Mouse (Mus musculus): ENCODE data around the gene Tnfaip1. TPM values are rescaled to one million over a fixed set of nuclear protein-coding genes. Genes with fewer than 3 reads are reported as not detected.

Tnfaip1 gene
- polyA plus RNA-seq, 1 experiment: 60.7 TPM

DNA sequence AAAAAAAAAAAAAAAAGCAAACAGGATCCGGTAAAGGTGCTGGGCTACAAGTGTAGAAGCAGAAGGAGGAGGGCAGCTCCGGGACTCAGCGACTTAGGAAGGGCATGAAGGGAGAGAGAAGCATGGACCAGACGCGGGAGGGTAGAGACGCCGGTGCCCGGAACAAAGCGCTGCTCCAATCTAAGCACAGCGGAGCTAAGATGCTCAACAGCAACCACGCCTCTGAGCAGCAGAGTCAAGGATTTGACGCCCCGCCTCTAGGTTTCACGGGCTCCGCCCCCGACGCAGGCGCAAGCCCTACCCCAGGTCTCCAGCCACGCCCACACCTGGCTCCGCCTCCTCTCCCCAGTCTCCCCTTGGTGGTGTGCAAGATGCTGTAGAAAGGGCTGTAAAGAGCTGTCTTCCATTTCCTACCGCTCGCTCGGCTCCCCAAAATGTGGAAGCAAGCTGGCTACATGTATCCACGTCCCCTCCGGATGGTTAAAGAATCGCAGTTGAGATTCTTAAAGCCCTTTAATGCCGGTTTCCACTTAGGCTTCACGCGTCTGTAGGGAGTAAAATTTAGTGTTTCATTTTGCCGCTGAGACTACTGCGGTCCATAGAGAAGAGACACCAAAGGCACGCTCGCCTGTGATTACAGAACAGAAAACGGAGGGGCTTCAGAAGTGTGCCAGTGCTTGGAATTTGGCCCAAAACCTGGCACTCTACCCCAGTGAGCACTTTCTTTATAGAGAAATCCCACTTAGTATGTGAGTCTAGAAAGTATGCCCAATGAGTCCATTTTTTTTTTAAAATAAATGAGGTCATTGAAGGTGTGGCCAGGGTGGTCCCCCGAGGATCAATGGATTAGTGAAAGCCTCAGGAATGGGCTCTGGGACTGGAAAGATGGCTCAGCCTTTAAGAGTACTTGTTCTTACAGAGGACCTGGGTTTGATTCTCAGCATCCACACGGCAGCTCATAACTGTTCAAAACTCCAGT, 38.3 kb downstream of the Tnfaip1 start, which contains the start of gene Sarm1:
Gene Sarm1 (minus strand): TSS at position 211 of the 979 bp plus-strand sequence.
- Histone ChIP-seq H3K79me3 (ENCODE audit: low read depth) (no peaks in the 10 kb centered on the region), H3ac (ENCODE audit: control insufficient read depth, insufficient read length, low read depth) (peak within 1 kb of the TSS; percentile 62), H3K36me3 (ENCODE audit: control insufficient read depth, insufficient read depth) (no peaks in the 10 kb centered on the region), H3K4me3 (ENCODE audit: insufficient read depth, poor library complexity, severe bottlenecking) (peak within 1 kb of the TSS; percentile 21), H3K27me3 (ENCODE audit: control insufficient read depth, insufficient read depth, insufficient read length) (peaks cover 35% of the 10 kb centered on the region), H3K79me2 (ENCODE audit: control insufficient read depth, insufficient read depth) (no peaks in the 10 kb centered on the region)
- peak; percentile 15 for TF ChIP-seq MAX (IDR thresholded peaks at IDR 0.05)
- no peak for TF ChIP-seq MYOD1 (IDR thresholded peaks at IDR 0.05; ENCODE audit: control insufficient read depth, insufficient read length, low read depth)

DNA sequence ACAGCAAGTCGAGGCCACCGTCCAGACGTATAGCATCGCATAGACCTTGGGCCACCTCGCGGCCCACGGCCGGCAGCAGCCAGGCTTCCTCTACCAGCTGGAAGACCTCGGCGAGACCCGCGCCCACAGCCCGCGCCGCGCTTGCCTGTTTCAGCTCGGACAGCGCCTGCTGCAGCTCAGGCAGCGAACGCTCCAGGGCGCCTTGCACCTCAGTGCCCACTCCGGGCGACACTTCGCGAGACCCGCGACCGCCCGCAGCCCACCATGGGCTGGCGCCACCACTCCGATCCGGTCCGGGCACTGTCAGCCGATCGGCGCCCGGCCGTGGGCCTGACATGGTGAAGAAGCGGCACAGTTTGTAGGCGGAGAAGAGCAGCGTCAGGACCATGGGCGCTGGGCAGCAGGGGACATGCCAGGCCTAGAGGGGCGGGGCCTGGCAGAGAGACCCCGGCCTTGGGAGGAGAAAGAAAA, 39.0 kb downstream of the Tnfaip1 start:
- Histone ChIP-seq H3K79me3 (ENCODE audit: low read depth) (no peaks in the 10 kb centered on the region), H3K4me3 (ENCODE audit: insufficient read depth, poor library complexity, severe bottlenecking) (peak overlapping the region; percentile 21), H3ac (ENCODE audit: control insufficient read depth, insufficient read length, low read depth) (peak overlapping the region; percentile 62), H3K36me3 (ENCODE audit: control insufficient read depth, insufficient read depth) (no peaks in the 10 kb centered on the region), H3K27me3 (ENCODE audit: control insufficient read depth, insufficient read depth, insufficient read length) (peaks cover 35% of the 10 kb centered on the region), H3K79me2 (ENCODE audit: control insufficient read depth, insufficient read depth) (no peaks in the 10 kb centered on the region)
- TF ChIP-seq CTCF (IDR thresholded peaks at IDR 0.05; ENCODE audit: control insufficient read depth, insufficient read depth, insufficient read length) (no peak), FOSL1 (IDR thresholded peaks at IDR 0.05; ENCODE audit: insufficient read depth, low read length, poor library complexity, severe bottlenecking) (no peak), CEBPB (IDR thresholded peaks at IDR 0.05; ENCODE audit: low read depth) (no peak), MYOD1 (IDR thresholded peaks at IDR 0.05; ENCODE audit: control insufficient read depth, insufficient read length, low read depth) (no peak), MAX (IDR thresholded peaks at IDR 0.05) (no peak), MYOG (IDR thresholded peaks at IDR 0.05; ENCODE audit: control insufficient read depth, extremely low read depth, insufficient read length) (no peak), USF1 (IDR thresholded peaks at IDR 0.05; ENCODE audit: low read depth) (no peak)

DNA sequence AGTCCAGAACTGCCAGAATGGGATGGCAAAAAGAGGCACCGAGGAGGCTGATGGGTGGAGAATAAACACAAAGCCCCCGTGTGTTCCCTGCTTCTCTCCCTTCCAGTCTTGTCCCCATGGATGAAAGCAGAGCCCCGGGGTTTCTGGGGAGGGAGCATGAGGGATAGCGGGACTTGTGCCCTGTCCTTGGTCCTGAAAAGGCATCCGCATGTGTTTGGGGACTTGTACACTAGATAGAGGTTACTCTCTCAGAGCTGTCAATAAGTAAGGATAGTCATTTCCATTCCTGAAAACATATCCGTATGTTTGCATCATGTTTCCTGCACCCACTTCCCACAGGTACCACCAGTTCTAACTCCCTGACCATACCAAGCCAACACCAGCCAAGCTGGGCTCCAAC, 40.2 kb downstream of the Tnfaip1 start:
- Histone ChIP-seq H3K36me3 (ENCODE audit: control insufficient read depth, insufficient read depth) (no peaks in the 10 kb centered on the region), H3K4me3 (ENCODE audit: insufficient read depth, poor library complexity, severe bottlenecking) (no peak overlapping the region), H3K79me2 (ENCODE audit: control insufficient read depth, insufficient read depth) (no peaks in the 10 kb centered on the region), H3K27me3 (ENCODE audit: control insufficient read depth, insufficient read depth, insufficient read length) (peaks cover 34% of the 10 kb centered on the region), H3ac (ENCODE audit: control insufficient read depth, insufficient read length, low read depth) (no peak overlapping the region), H3K79me3 (ENCODE audit: low read depth) (no peaks in the 10 kb centered on the region)
- TF ChIP-seq MAX (IDR thresholded peaks at IDR 0.05) (peak; percentile 69), MYOD1 (IDR thresholded peaks at IDR 0.05; ENCODE audit: control insufficient read depth, insufficient read length, low read depth) (no peak), USF1 (IDR thresholded peaks at IDR 0.05; ENCODE audit: low read depth) (no peak), MYOG (IDR thresholded peaks at IDR 0.05; ENCODE audit: control insufficient read depth, extremely low read depth, insufficient read length) (no peak), CTCF (IDR thresholded peaks at IDR 0.05; ENCODE audit: control insufficient read depth, insufficient read depth, insufficient read length) (no peak)

DNA sequence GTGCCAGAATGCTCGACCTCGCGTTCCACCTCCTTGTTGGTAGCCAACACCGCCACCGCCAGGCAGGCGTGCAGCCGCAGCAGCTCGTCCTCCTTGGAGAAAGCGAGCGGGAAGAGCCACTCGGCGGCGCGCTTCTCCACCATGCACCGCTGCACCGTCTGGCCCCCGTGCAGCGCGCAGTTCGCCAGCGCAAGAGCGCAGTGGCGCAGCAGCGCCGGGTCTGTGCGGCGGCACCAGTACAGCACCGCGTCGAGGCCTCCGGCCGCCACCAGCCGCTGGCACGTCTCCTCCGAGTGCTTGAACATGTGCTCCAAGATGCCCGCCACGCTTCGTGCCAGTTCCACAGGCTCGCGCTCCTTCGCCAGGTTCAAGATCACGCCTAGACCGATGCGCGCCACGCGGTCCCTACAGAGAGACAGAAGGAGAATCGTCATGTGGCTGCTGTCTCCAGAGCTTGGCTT, 45.3 kb downstream of the Tnfaip1 start:
- H3K27me3 ChIP-seq (ENCODE audit: control insufficient read depth, insufficient read depth, insufficient read length): peaks cover 42% of the 10 kb centered on the region

DNA sequence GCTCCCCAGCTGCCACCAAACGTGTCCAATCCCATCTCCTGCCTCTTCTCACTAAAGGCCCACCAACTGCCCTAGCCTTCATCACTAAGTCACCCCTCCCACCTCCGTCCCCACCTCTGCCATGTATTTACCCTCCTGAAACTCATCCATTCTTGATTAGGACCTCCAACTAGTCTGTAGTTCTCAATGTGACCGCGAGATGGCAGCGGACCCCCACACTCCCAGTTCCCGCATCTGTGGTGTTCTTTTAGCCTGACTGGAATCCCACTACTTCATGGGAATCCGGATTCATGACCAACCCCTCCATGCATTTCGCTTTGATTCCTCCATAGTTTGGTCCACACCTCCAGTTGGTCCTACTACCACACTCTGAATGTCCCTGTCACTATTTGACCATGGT, 48.0 kb downstream of the Tnfaip1 start:
- TF ChIP-seq MAX (IDR thresholded peaks at IDR 0.05) (no peak), CTCF (IDR thresholded peaks at IDR 0.05; ENCODE audit: control insufficient read depth, insufficient read depth, insufficient read length) (peak; percentile 55)
- peaks cover 49% of the 10 kb centered on the region for H3K27me3 ChIP-seq (ENCODE audit: control insufficient read depth, insufficient read depth, insufficient read length)
- no peak overlapping the region for H3K4me3 ChIP-seq (ENCODE audit: insufficient read depth, poor library complexity, severe bottlenecking)
- H3K79me3 ChIP-seq (ENCODE audit: low read depth): no peaks in the 10 kb centered on the region
- H3K36me3 ChIP-seq (ENCODE audit: control insufficient read depth, insufficient read depth): no peaks in the 10 kb centered on the region
- no peak overlapping the region for H3ac ChIP-seq (ENCODE audit: control insufficient read depth, insufficient read length, low read depth)
- no peaks in the 10 kb centered on the region for H3K79me2 ChIP-seq (ENCODE audit: control insufficient read depth, insufficient read depth)

More for the DNA sequence above, 45.3 kb downstream of the Tnfaip1 start:
- Histone ChIP-seq H3K79me2 (ENCODE audit: control insufficient read depth, insufficient read depth) (no peaks in the 10 kb centered on the region), H3ac (ENCODE audit: control insufficient read depth, insufficient read length, low read depth) (peak overlapping the region; percentile 46), H3K79me3 (ENCODE audit: low read depth) (no peaks in the 10 kb centered on the region), H3K36me3 (ENCODE audit: control insufficient read depth, insufficient read depth) (no peaks in the 10 kb centered on the region), H3K4me3 (ENCODE audit: insufficient read depth, poor library complexity, severe bottlenecking) (no peak overlapping the region)
- TF ChIP-seq CTCF (IDR thresholded peaks at IDR 0.05; ENCODE audit: control insufficient read depth, insufficient read depth, insufficient read length): peak; percentile 1
- no peak for TF ChIP-seq USF1 (IDR thresholded peaks at IDR 0.05; ENCODE audit: low read depth)

DNA sequence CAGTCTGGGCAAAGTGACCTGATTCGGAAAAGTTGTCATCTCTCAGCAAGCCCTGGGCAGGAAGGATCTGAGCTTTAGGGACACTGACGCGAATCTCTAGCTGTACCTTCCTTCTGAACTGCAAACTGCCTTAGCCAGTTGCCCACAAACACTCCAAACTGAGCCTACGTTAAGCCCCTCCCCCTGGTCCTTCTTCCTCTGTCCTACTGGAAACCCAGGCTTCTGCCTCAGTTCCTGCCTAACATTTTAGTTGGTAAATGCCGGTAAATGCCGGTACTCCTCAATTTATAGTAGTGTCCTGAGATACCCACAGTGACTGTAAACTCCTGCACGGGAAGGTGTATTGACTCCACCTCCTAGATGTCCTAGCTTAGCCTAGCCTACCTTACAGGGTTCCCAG, 52.5 kb downstream of the Tnfaip1 start:
- H3K27me3 ChIP-seq (ENCODE audit: control insufficient read depth, insufficient read depth, insufficient read length): peaks cover 36% of the 10 kb centered on the region
- no peaks in the 10 kb centered on the region for H3K79me3 ChIP-seq (ENCODE audit: low read depth)
- TF ChIP-seq CTCF (IDR thresholded peaks at IDR 0.05; ENCODE audit: control insufficient read depth, insufficient read depth, insufficient read length) (no peak), MYOD1 (IDR thresholded peaks at IDR 0.05; ENCODE audit: control insufficient read depth, insufficient read length, low read depth) (no peak), USF1 (IDR thresholded peaks at IDR 0.05; ENCODE audit: low read depth) (no peak), MAX (IDR thresholded peaks at IDR 0.05) (no peak), FOSL1 (IDR thresholded peaks at IDR 0.05; ENCODE audit: insufficient read depth, low read length, poor library complexity, severe bottlenecking) (no peak), CEBPB (IDR thresholded peaks at IDR 0.05; ENCODE audit: low read depth) (no peak), MYOG (IDR thresholded peaks at IDR 0.05; ENCODE audit: control insufficient read depth, extremely low read depth, insufficient read length) (no peak)
- no peaks in the 10 kb centered on the region for H3K79me2 ChIP-seq (ENCODE audit: control insufficient read depth, insufficient read depth)
- H3K4me3 ChIP-seq (ENCODE audit: insufficient read depth, poor library complexity, severe bottlenecking): no peak overlapping the region
- H3ac ChIP-seq (ENCODE audit: control insufficient read depth, insufficient read length, low read depth): no peak overlapping the region
- no peaks in the 10 kb centered on the region for H3K36me3 ChIP-seq (ENCODE audit: control insufficient read depth, insufficient read depth)
